Mouse (Mus musculus): ENCODE results near the gene Ap1m2.

DNA sequence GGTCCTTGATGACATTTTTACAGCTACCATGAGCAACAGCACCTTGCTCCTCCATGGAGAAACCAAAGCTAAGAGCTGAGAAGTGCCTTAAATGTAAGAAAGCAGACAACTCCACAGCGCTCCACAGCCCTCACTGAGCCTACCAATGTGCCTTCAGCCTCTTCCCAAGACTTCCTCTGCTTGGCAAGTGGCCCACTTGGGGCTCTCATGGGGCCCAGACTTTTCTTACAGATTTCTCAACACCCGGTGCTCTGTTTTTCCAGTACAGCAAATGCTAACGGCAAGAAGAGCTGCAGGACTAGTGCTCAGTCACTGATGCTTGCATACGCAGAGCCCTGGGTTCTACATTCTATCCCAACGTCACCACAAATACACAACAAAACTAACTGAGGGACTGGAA, 34.4 kb downstream of the Ap1m2 start:
- TF ChIP-seq MAFK (IDR thresholded peaks at IDR 0.05; ENCODE audit: insufficient read depth, low read depth, low read length) (no peak), CHD2 (IDR thresholded peaks at IDR 0.05; ENCODE audit: low read depth, low read length) (no peak), ZNF384 (IDR thresholded peaks at IDR 0.05; ENCODE audit: low read depth, low read length) (no peak), ZC3H11A (IDR thresholded peaks at IDR 0.05; ENCODE audit: borderline replicate concordance, low read depth, low read length) (no peak)
